Mouse (Mus musculus): ENCODE results near the gene Foxo1. TPM values are rescaled to one million over a fixed set of nuclear protein-coding genes. Genes with fewer than 3 reads are reported as not detected.

Foxo1 gene
- total and polyA plus RNA-seq, 3 experiments, result 0.31 to 2.5 TPM; not detected in 1

- H3K27me3 ChIP-seq (ENCODE audit: control insufficient read depth in 1 of 2, insufficient read depth in 2 of 2, low read length in 2 of 2), result no peaks in the 10 kb centered on the region
- no peak overlapping the region for H3K9ac ChIP-seq (ENCODE audit: control insufficient read depth, low read depth, low read length, poor library complexity, severe bottlenecking)
- H3K9me3 ChIP-seq (replicated peaks; ENCODE audit: insufficient read depth, low read length), result no peaks in the 10 kb centered on the region
- H3K36me3 ChIP-seq (ENCODE audit: control insufficient read depth in 1 of 2, insufficient read depth in 2 of 2, low read length in 2 of 2), result no peaks in the 10 kb centered on the region
- no peak overlapping the region for H3K27ac ChIP-seq (ENCODE audit: control insufficient read depth, low read depth, low read length)
- no peaks in the 10 kb centered on the region for H3K79me2 ChIP-seq (ENCODE audit: control insufficient read depth, insufficient read depth, low read length, poor library complexity)
- H3K4me1 ChIP-seq (ENCODE audit: control insufficient read depth in 1 of 2, insufficient read depth in 2 of 2, low read length in 2 of 2), result peaks cover 0 to 2% of the 10 kb centered on the region in 2 experiments; a peak in 1 of 4 replicates
- DNase-seq (ENCODE audit: low read depth, low spot score), result no peak
- no peak overlapping the region for H3K4me3 ChIP-seq (ENCODE audit: control insufficient read depth in 1 of 2, insufficient read depth in 1 of 2, low read depth in 2 of 2, low read length in 2 of 2)
- no peak for TF ChIP-seq BHLHE40 (IDR thresholded peaks at IDR 0.05; ENCODE audit: borderline replicate concordance, low read depth, low read length)
These were observed 77.7 kb downstream of the Foxo1 start for GRCm38 (mm10) chr3:52345881-52346280.

- TF ChIP-seq BHLHE40 (IDR thresholded peaks at IDR 0.05; ENCODE audit: borderline replicate concordance, low read depth, low read length), result no peak
- Histone ChIP-seq H3K79me2 (ENCODE audit: control insufficient read depth, insufficient read depth, low read length, poor library complexity) (no peaks in the 10 kb centered on the region), H3K4me1 (ENCODE audit: control insufficient read depth in 1 of 2, insufficient read depth in 2 of 2, low read length in 2 of 2) (peaks cover 0 to 2% of the 10 kb centered on the region in 2 experiments; a peak in 1 of 4 replicates), H3K9ac (ENCODE audit: control insufficient read depth, low read depth, low read length, poor library complexity, severe bottlenecking) (no peak overlapping the region), H3K9me3 (replicated peaks; ENCODE audit: insufficient read depth, low read length) (no peaks in the 10 kb centered on the region), H3K4me3 (ENCODE audit: control insufficient read depth in 1 of 2, insufficient read depth in 1 of 2, low read depth in 2 of 2, low read length in 2 of 2) (no peak overlapping the region), H3K36me3 (ENCODE audit: control insufficient read depth in 1 of 2, insufficient read depth in 2 of 2, low read length in 2 of 2) (no peaks in the 10 kb centered on the region), H3K27ac (ENCODE audit: control insufficient read depth, low read depth, low read length) (no peak overlapping the region), H3K27me3 (ENCODE audit: control insufficient read depth in 1 of 2, insufficient read depth in 2 of 2, low read length in 2 of 2) (no peaks in the 10 kb centered on the region)
- no peak for DNase-seq (ENCODE audit: low read depth, low spot score)
These were observed 79.0 kb downstream of the Foxo1 start for GRCm38 (mm10) chr3:52346986-52347710.

- DNase-seq (ENCODE audit: low read depth, low spot score), result no peak
- no peaks in the 10 kb centered on the region for H3K79me2 ChIP-seq (ENCODE audit: control insufficient read depth, insufficient read depth, low read length, poor library complexity)
- H3K4me3 ChIP-seq (ENCODE audit: control insufficient read depth in 1 of 2, insufficient read depth in 1 of 2, low read depth in 2 of 2, low read length in 2 of 2), result no peak overlapping the region
- H3K27ac ChIP-seq (ENCODE audit: control insufficient read depth, low read depth, low read length), result no peak overlapping the region
- H3K9ac ChIP-seq (ENCODE audit: control insufficient read depth, low read depth, low read length, poor library complexity, severe bottlenecking), result no peak overlapping the region
- no peaks in the 10 kb centered on the region for H3K36me3 ChIP-seq (ENCODE audit: control insufficient read depth in 1 of 2, insufficient read depth in 2 of 2, low read length in 2 of 2)
- no peaks in the 10 kb centered on the region for H3K4me1 ChIP-seq (ENCODE audit: control insufficient read depth in 1 of 2, insufficient read depth in 2 of 2, low read length in 2 of 2)
- no peak for TF ChIP-seq CHD1 (IDR thresholded peaks at IDR 0.05; ENCODE audit: low read depth, low read length)
- no peak for TF ChIP-seq TAL1 (IDR thresholded peaks at IDR 0.05; ENCODE audit: low read length)
- no peaks in the 10 kb centered on the region for H3K27me3 ChIP-seq (ENCODE audit: control insufficient read depth in 1 of 2, insufficient read depth in 2 of 2, low read length in 2 of 2)
- no peaks in the 10 kb centered on the region for H3K9me3 ChIP-seq (replicated peaks; ENCODE audit: insufficient read depth, low read length)
These were observed 80.0 kb downstream of the Foxo1 start for GRCm38 (mm10) chr3:52347980-52348622.

- Histone ChIP-seq H3K4me3 (ENCODE audit: control insufficient read depth in 1 of 2, insufficient read depth in 1 of 2, low read depth in 2 of 2, low read length in 2 of 2) (no peak overlapping the region), H3K4me1 (ENCODE audit: control insufficient read depth in 1 of 2, insufficient read depth in 2 of 2, low read length in 2 of 2) (no peaks in the 10 kb centered on the region), H3K79me2 (ENCODE audit: control insufficient read depth, insufficient read depth, low read length, poor library complexity) (no peaks in the 10 kb centered on the region), H3K27ac (ENCODE audit: control insufficient read depth, low read depth, low read length) (no peak overlapping the region), H3K36me3 (ENCODE audit: control insufficient read depth in 1 of 2, insufficient read depth in 2 of 2, low read length in 2 of 2) (no peaks in the 10 kb centered on the region), H3K9me3 (replicated peaks; ENCODE audit: insufficient read depth, low read length) (no peaks in the 10 kb centered on the region), H3K27me3 (ENCODE audit: control insufficient read depth in 1 of 2, insufficient read depth in 2 of 2, low read length in 2 of 2) (no peaks in the 10 kb centered on the region), H3K9ac (ENCODE audit: control insufficient read depth, low read depth, low read length, poor library complexity, severe bottlenecking) (no peak overlapping the region)
- no peak for TF ChIP-seq CTCF (IDR thresholded peaks at IDR 0.05 in 2 of 3, conservative IDR thresholded peaks at IDR 0.05 in 1 of 3; ENCODE audit: control insufficient read depth in 1 of 3, insufficient read depth in 1 of 3, low read depth in 2 of 3, low read length in 3 of 3, poor library complexity in 1 of 3, severe bottlenecking in 1 of 3)
- TF ChIP-seq RCOR1 (IDR thresholded peaks at IDR 0.05; ENCODE audit: low read depth, low read length), result no peak
- TF ChIP-seq MAX (IDR thresholded peaks at IDR 0.05; ENCODE audit: low read length), result no peak
- no peak for TF ChIP-seq EP300 (IDR thresholded peaks at IDR 0.05; ENCODE audit: low read depth in 1 of 2, low read length in 2 of 2)
- no peak for TF ChIP-seq BHLHE40 (IDR thresholded peaks at IDR 0.05; ENCODE audit: borderline replicate concordance, low read depth, low read length)
- no peak for TF ChIP-seq USF1 (IDR thresholded peaks at IDR 0.05; ENCODE audit: low read depth, low read length)
- DNase-seq (ENCODE audit: low read depth, low spot score), result no peak
These were observed 82.5 kb downstream of the Foxo1 start for GRCm38 (mm10) chr3:52350636-52351035.
